Mouse (Mus musculus) gastrocnemius, postnatal 14 days (tissue): Measurements from ENCODE around the gene Acp2. TPM values are rescaled to one million over a fixed set of nuclear protein-coding genes. Genes with fewer than 3 reads are reported as not detected.
A peak's percentile ranks its signal among the peaks of the same experiment; 100 is the strongest.

Experiments used
- DNase-seq: peaks from one replicate; pipeline ENCODE4 v3.0.0; 2021; ENCODE audit warnings: mixed read lengths
- intact Hi-C: fragments of 180-260 bp; cut with DNase I; formaldehyde crosslinking; loops from one replicate; pipeline ENCODE4 v1.15.1; 2025; ENCODE audit warnings: low total_unique reads
- long read RNA-seq, 2 experiments: library from polyadenylated mRNA; stranded (forward); transcript quantifications; one replicate each; pipeline ENCODE4 v2.0.0; 2021
- total RNA-seq, 2 experiments: library from RNA; stranded (reverse); gene quantifications; 2 replicates each; pipeline ENCODE4 v1.2.3; 2021

Acp2 gene
- total RNA-seq: 10 to 100 TPM; 11.6 to 12.5 TPM
- long read RNA-seq, experiment 1, full-length matches to known transcripts: 4 of 6 reads
- long read RNA-seq, experiment 1, partial matches to known transcripts: 0 of 6 reads
- long read RNA-seq, experiment 1, other reads (novel, unspliced or antisense): 2 of 6 reads
- long read RNA-seq, experiment 2, full-length matches to known transcripts: 6 of 9 reads
- long read RNA-seq, experiment 2, partial matches to known transcripts: 3 of 9 reads
- long read RNA-seq, experiment 2, other reads (novel, unspliced or antisense): 0 of 9 reads

GRCm38 (mm10) chr2:91202222-91202971, at the start of gene Acp2, which contains the start of gene Nr1h3:
TSS of gene Acp2 (plus strand) at chr2:91202885.
TSS of gene Nr1h3 (minus strand) at chr2:91202834.
- DNase-seq: peak; percentile 91
- intact Hi-C loops: no loop called here

GRCm38 (mm10) chr2:91152885-91153377, 49.8 kb upstream of the Acp2 start:
- intact Hi-C loops: no loop called here
- no peak for DNase-seq

GRCm38 (mm10) chr2:91154091-91154490, 48.6 kb upstream of the Acp2 start:
- DNase-seq: no peak
- intact Hi-C loops: no loop called here

- no peak for DNase-seq
- intact Hi-C loops: no loop called here
Measured at GRCm38 (mm10) chr2:91157002-91157752, 45.5 kb upstream of the Acp2 start.

GRCm38 (mm10) chr2:91160591-91160990, 42.1 kb upstream of the Acp2 start:
- intact Hi-C loops: no loop called here

GRCm38 (mm10) chr2:91162952-91163351, 39.7 kb upstream of the Acp2 start:
- intact Hi-C loops: no loop called here

More at GRCm38 (mm10) chr2:91160591-91160990, 42.1 kb upstream of the Acp2 start:
- no peak for DNase-seq

GRCm38 (mm10) chr2:91163532-91163931, 39.2 kb upstream of the Acp2 start:
- DNase-seq: no peak
- intact Hi-C loops: no loop called here

More at GRCm38 (mm10) chr2:91162952-91163351, 39.7 kb upstream of the Acp2 start:
- no peak for DNase-seq

- DNase-seq: no peak
- intact Hi-C loops: no loop called here
Measured at GRCm38 (mm10) chr2:91164991-91165390, 37.7 kb upstream of the Acp2 start.

- intact Hi-C loops: no loop called here
- DNase-seq: no peak
Measured at GRCm38 (mm10) chr2:91167629-91168028, 35.1 kb upstream of the Acp2 start.

- no peak for DNase-seq
- intact Hi-C loops: no loop called here
Measured at GRCm38 (mm10) chr2:91169587-91170322, 32.9 kb upstream of the Acp2 start.

GRCm38 (mm10) chr2:91175490-91175889, 27.2 kb upstream of the Acp2 start:
- intact Hi-C loops: no loop called here

GRCm38 (mm10) chr2:91176234-91176633, 26.5 kb upstream of the Acp2 start:
- intact Hi-C loops: no loop called here

More at GRCm38 (mm10) chr2:91175490-91175889, 27.2 kb upstream of the Acp2 start:
- no peak for DNase-seq

GRCm38 (mm10) chr2:91179825-91180224, 22.9 kb upstream of the Acp2 start:
- intact Hi-C loops: no loop called here
- DNase-seq: no peak

More at GRCm38 (mm10) chr2:91176234-91176633, 26.5 kb upstream of the Acp2 start:
- no peak for DNase-seq

GRCm38 (mm10) chr2:91180706-91181105, 22.0 kb upstream of the Acp2 start:
- intact Hi-C loops: no loop called here
- DNase-seq: no peak

GRCm38 (mm10) chr2:91182016-91182404, 20.7 kb upstream of the Acp2 start:
- intact Hi-C loops: no loop called here
- no peak for DNase-seq

- peak; percentile 53 for DNase-seq
- intact Hi-C loops: no loop called here
Measured at GRCm38 (mm10) chr2:91182405-91183147, 20.1 kb upstream of the Acp2 start.

- intact Hi-C loops: no loop called here
- DNase-seq: peak; percentile 88
Measured at GRCm38 (mm10) chr2:91183148-91183513, 19.6 kb upstream of the Acp2 start.

- no peak for DNase-seq
- intact Hi-C loops: no loop called here
Measured at GRCm38 (mm10) chr2:91183711-91184405, 18.8 kb upstream of the Acp2 start, which contains the start of gene Madd. TSS of gene Madd (minus strand) at chr2:91183837.
